Mouse (Mus musculus) layer of hippocampus, postnatal 14 days (tissue): ENCODE results near the gene Olfr788. TPM values are rescaled to one million over a fixed set of nuclear protein-coding genes. Genes with fewer than 3 reads are reported as not detected.

Experiments
- DNase-seq, 2 experiments: peaks; one replicate each; pipeline ENCODE4 v3.0.0; 2021 to 2022; ENCODE audit warnings: low spot score in 2 of 2, mixed read lengths in 1 of 2
- long read RNA-seq, 2 experiments: library from polyadenylated mRNA; stranded (forward); transcript quantifications; one replicate each; pipeline ENCODE4 v2.0.0; 2021
- total RNA-seq, 2 experiments: library from RNA; stranded (reverse); gene quantifications; 2 replicates each; pipeline ENCODE4 v1.2.3; 2021

Olfr788 gene
- total RNA-seq, result not detected
- long read RNA-seq, experiment 1, result 0 reads
- long read RNA-seq, experiment 2, result 0 reads

DNA sequence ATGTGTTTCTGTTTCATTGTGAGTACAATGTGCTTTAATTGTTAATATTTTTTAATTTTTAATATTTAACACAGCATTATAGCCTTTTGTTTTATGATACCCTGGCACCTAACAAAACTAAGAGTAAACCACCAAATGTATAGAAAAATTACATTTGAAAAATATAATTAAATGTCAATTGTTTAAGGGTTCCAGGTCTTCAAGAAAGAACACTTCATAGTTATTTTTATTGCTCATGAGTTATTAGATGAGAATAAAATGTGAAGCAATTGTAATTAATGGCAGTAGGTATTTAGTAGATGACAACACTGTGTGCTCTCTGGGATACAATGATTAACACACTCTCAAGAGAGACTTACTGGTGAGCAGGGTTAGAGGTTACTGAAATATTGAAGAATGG, at the start of gene Olfr788:
TSS of gene Olfr788 (plus strand) at position 301 of the 400 bp plus-strand sequence.
- DNase-seq, result no peak

DNA sequence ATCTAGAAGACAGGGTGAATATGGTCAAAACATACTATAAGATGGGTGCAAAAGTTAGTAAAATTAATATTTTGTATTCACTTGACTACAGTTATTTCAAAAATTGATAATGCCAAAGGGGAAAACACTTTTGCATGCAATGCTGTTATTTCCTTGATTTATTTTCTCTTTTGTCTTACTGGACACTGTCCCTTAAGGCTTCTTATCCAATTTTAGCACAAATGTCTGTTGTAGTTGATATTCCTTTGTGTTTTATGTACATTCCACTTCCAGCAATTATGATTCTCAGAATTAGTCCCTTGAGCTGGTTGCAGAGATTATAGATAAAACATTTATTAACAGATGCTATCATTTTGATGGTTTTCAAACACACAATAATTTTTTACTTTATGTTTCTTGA, 43.8 kb upstream of the Olfr788 start, which contains the start of gene Olfr786:
TSS of gene Olfr786 (plus strand) at position 301 of the 400 bp plus-strand sequence.
- DNase-seq, result no peak

DNA sequence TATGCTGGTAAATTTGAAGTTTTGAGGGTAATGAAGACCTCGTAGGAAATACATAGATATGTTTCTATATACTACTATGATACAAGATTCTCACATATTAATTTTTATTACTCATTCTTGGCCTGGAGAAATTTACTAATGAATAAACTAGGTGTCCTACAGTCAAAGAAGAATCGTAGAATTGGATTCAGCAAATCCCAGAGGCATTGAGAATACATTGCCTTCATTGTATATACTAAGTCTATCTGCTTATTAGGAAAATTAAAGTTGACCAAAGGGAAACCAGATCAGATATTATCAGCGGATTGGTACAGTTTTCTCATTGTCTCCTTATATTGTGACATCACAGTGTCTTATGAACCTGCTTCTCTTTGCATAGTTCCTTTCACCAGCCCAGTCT, 9.2 kb upstream of the Olfr788 start, which contains the start of gene Olfr787:
TSS of gene Olfr787 (plus strand) at position 301 of the 400 bp plus-strand sequence.
- no peak for DNase-seq

DNA sequence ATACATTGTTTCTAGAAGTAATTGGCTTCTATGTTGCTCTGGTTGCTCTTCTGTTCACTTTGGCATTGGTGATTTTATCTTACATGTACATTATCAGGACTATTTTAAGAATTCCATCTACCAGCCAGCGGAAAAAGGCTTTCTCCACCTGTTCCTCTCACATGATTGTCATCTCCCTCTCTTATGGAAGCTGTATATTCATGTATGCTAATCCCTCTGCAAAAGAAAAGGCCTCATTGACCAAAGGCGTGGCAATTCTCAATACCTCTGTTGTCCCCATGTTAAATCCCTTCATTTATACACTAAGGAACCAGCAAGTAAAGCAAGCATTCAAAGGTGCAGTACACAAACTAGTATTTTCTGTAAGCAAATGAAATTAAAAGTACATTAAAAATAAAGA, 2.5 kb downstream of the Olfr788 start:
- DNase-seq, result no peak

DNA sequence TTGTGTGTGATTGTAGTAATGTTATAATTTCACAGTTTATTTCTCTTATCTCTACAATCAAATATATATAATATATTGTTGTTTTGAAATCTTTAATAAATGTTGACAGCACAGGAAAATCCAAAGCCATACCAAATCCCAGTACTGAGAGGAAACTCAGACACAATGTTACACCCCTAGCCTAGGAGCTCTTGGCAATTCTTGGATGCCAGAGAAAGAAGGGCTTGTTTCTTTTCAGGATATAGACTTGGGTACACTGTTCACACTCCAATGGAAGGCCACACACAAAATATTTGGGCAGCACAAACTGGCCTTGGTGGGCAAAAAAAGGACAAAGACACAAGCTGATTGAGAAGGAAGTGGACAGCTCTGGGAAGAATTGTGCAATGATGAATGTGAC, 2.9 kb downstream of the Olfr788 start:
- no peak for DNase-seq

DNA sequence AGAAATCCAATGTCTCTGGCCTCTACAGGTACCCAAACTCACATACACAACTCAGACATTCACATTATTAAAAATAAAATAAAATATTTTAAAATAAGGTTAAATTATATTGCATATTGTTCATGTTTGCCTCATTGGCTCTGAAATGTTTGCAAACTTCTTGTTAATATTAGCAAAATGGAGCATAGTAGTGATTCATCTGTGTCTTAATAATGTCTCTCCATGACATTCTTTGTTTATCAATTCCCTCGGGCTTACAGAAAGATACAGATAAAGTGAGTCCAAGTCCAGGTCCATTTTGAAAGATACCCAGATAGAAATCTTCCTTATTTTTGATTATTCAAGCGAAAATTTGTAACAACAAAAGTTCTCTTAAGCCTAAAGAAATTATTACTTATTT, 13.7 kb downstream of the Olfr788 start, which contains the start of gene Olfr789:
TSS of gene Olfr789 (plus strand) at position 301 of the 400 bp plus-strand sequence.
- no peak for DNase-seq

DNA sequence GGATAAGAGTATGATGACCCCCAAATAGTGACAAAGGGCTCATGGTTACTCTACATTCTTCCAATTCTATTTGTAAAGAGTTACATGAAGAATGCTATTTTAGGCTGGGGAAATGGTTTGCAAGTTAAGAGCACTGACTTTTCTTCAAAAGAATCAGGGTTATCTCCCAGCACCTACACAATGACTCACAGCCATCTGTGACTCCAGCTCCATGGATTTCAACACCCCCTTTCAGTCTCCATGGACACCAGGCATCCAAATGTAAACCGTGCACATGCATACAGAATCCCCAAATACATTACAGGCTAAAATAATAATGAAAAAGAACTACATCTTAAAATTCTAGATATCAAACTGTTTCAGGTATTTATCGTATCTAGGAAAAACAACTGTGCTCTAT, 19.3 kb downstream of the Olfr788 start:
- DNase-seq, result no peak

DNA sequence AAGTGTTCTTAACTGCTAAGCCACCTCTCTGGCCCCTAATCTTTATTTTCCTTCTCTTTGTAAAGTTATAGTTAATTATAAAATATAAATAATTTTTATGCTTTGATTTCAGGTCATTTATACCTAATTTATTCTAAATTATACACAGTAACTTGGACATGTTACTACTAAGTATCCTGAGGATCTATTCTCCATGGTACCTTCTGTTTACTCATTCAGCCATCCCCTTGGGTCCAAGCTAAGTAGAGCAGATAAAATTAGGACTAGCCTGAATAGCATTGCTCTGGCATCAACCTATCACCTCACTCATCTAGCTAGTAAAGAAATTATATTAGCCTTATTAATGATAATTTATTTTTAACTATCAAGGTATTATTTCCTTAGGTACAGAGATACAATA, 27.4 kb downstream of the Olfr788 start, which contains the start of gene Olfr790:
TSS of gene Olfr790 (plus strand) at position 301 of the 400 bp plus-strand sequence.
- no peak for DNase-seq

DNA sequence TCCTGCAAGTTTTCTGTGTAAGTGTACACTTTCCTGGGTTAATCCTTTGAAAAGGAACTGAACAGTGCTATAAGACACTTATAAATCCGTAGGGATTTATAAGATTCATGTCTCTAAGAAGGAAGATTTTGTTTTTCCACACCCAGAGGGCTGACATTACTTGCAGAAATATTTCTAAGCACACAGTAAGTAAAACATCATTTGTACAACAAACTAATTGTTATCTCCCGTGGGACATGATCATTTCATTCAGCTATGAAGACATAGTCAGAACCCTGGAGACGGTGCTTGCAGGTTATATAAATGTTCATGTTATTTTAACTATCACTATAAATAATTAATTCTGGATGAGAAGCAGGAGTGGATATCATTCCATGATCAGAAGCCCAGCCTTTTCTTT, 50.7 kb downstream of the Olfr788 start, which contains the start of gene Olfr791:
TSS of gene Olfr791 (plus strand) at position 301 of the 400 bp plus-strand sequence.
- DNase-seq, result no peak

Other genes starting within 250 kb of the Olfr788 start
- gene Olfr774, start 234.8 kb upstream of the Olfr788 start, total RNA-seq, result not detected
- not detected for gene Olfr775, start 222.6 kb upstream of the Olfr788 start, total RNA-seq
- not detected for gene Olfr776, start 211.9 kb upstream of the Olfr788 start, total RNA-seq
- not detected for gene Olfr777, start 199.5 kb upstream of the Olfr788 start, total RNA-seq
- gene Olfr780, start 152.9 kb upstream of the Olfr788 start, total RNA-seq, result not detected
- gene Olfr781, start 142.1 kb upstream of the Olfr788 start, total RNA-seq, result not detected
- gene Olfr782, start 122.1 kb upstream of the Olfr788 start, total RNA-seq, result not detected
- under 1 TPM in 1 of 2 experiments, not detected in 1; 0.14 TPM for gene Olfr784, start 86.9 kb upstream of the Olfr788 start, total RNA-seq
- not detected for gene Olfr785, start 65.6 kb upstream of the Olfr788 start, total RNA-seq
- not detected for gene Olfr786, start 43.7 kb upstream of the Olfr788 start, total RNA-seq
- gene Olfr787, start 9.1 kb upstream of the Olfr788 start, total RNA-seq, result not detected
- gene Olfr789, start 13.8 kb downstream of the Olfr788 start, total RNA-seq, result not detected
- gene Olfr790, start 27.5 kb downstream of the Olfr788 start, total RNA-seq, result not detected
- not detected for gene Olfr791, start 50.8 kb downstream of the Olfr788 start, total RNA-seq
- gene Olfr792, start 68.2 kb downstream of the Olfr788 start, total RNA-seq, result not detected
- not detected for gene Olfr794, start 96.7 kb downstream of the Olfr788 start, total RNA-seq
- gene Olfr796, start 141.6 kb downstream of the Olfr788 start, total RNA-seq, result not detected
- gene Olfr798, start 156.9 kb downstream of the Olfr788 start, total RNA-seq, result not detected
- gene Olfr799, start 166.5 kb downstream of the Olfr788 start, total RNA-seq, result not detected
- not detected for gene Olfr800, start 186.7 kb downstream of the Olfr788 start, total RNA-seq
- not detected for gene Olfr801, start 202.9 kb downstream of the Olfr788 start, total RNA-seq
- gene Olfr802, start 217.2 kb downstream of the Olfr788 start, total RNA-seq, result under 1 TPM; 0.10 to 0.18 TPM
- not detected for gene Olfr803, start 223.3 kb downstream of the Olfr788 start, total RNA-seq
- not detected for gene Olfr804, start 232.2 kb downstream of the Olfr788 start, total RNA-seq